Mouse (Mus musculus): Measurements from ENCODE around the gene Zfp74. TPM values are rescaled to one million over a fixed set of nuclear protein-coding genes. Genes with fewer than 3 reads are reported as not detected.

Zfp74 gene
- total RNA-seq, 1 experiment from 2014 or later = 10.9 TPM

DNA sequence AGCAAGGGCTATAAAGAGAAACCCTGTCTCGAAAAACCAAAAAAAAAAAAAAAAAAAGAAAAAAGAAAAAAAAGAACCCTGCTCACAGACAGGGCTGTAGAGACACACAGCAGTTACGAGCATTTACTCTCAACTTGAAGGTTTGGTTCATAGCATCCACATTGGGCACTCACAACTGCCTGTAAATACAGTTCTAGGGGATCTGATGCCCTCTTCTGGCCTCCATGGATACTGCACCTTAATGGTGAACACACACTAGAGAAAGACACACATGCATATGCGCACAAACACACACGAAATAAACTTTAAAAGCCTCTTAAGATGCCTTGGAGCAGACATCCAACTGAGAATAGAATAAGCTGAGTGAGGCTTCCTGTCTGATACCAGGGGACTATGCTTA, 55.5 kb downstream of the Zfp74 start:
- ATAC-seq (ENCODE audit: extremely low read depth, insufficient number of reproducible peaks, low FRiP score, poor library complexity, severe bottlenecking) = no peak

GRCm38 (mm10) chr7:29892756-29893155, 61.1 kb downstream of the Zfp74 start:
- no peak for ATAC-seq (ENCODE audit: extremely low read depth, insufficient number of reproducible peaks, low FRiP score, poor library complexity, severe bottlenecking)

DNA sequence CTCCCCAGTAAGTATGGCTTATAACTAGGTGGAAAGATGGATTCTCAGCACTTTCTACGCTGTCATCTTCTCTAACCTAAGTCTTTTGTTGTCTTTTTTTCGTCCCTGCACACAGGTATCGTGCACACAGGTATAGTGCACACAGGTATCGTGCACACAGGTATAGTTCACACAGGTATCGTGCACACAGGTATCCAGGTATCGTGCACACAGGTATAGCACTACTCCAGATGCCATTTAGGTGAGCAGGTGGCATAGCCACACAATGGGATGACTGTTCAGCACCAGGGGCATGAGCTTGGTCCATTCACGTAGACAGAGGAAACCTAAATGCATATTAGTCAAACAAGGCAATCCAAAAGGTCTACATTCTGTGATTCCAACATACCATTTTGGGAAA, 63.4 kb downstream of the Zfp74 start:
- no peak for ATAC-seq (ENCODE audit: extremely low read depth, insufficient number of reproducible peaks, low FRiP score, poor library complexity, severe bottlenecking)

DNA sequence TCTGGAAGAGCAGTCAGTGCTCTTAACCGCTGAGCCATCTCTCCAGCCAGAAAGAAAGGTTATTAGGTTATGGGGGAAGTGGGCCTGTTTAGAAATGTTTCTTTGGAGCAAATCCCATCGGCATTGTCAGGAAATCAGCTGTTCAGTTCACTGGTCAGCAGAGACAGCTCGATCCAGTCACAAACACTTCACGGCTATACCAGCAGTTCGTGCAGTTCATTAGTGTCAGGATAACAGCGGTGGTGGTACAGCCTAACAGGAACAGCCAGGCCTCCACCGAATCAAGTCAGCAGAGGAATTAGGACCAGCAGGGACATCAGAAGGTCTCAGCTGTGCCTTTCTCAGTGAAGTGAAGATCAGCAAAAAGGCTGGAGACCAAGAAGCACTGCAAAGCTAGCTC, 73.0 kb downstream of the Zfp74 start:
- ATAC-seq (ENCODE audit: extremely low read depth, insufficient number of reproducible peaks, low FRiP score, poor library complexity, severe bottlenecking) = no peak

Other genes starting within 250 kb of the Zfp74 start
- not detected in 2 replicates for gene Catsperg2, start 227.1 kb downstream of the Zfp74 start, total RNA-seq (2017)
- gene Zfp84, start 185.5 kb downstream of the Zfp74 start, total RNA-seq (2017) = 22.2 and 23.5 TPM in 2 replicates
- 0.12 and 0.58 TPM in 2 replicates for gene Zfp30, start 170.1 kb downstream of the Zfp74 start, total RNA-seq (2017)
- gene Zfp790, start 138.0 kb downstream of the Zfp74 start, total RNA-seq (2017) = 13.3 and 15.2 TPM in 2 replicates
- 10.4 and 10.7 TPM in 2 replicates for gene Zfp940, start 100.4 kb downstream of the Zfp74 start, total RNA-seq (2017)
- 7.8 and 10.4 TPM in 2 replicates for gene Zfp420, start 94.1 kb downstream of the Zfp74 start, total RNA-seq (2017)
- 9.0 and 10.8 TPM in 2 replicates for gene Zfp27, start 47.5 kb downstream of the Zfp74 start, total RNA-seq (2017)
- gene Zfp383, start 45.9 kb downstream of the Zfp74 start, total RNA-seq (2017) = 2.6 and 5.1 TPM in 2 replicates
- gene Zfp568, start 29.9 kb upstream of the Zfp74 start, total RNA-seq (2017) = 10.7 and 18.5 TPM in 2 replicates
- gene Zfp14, start 97.3 kb upstream of the Zfp74 start, total RNA-seq (2017) = 3.6 and 4.3 TPM in 2 replicates
- 9.6 and 12.9 TPM in 2 replicates for gene Zfp82, start 118.8 kb upstream of the Zfp74 start, total RNA-seq (2017)
- not detected in 2 replicates for gene Gm26920, start 136.3 kb upstream of the Zfp74 start, total RNA-seq (2017)
- 4.9 and 5.8 TPM in 2 replicates for gene Zfp566, start 136.4 kb upstream of the Zfp74 start, total RNA-seq (2017)
- 42.7 and 44.6 TPM in 2 replicates for gene Zfp260, start 140.7 kb upstream of the Zfp74 start, total RNA-seq (2017)
- 10.6 and 14.1 TPM in 2 replicates for gene Zfp382, start 167.9 kb upstream of the Zfp74 start, total RNA-seq (2017)
- gene Zfp146, start 215.7 kb upstream of the Zfp74 start, total RNA-seq (2017) = 44.2 and 46.8 TPM in 2 replicates
- not detected in 2 replicates for gene Cox7a1, start 230.1 kb upstream of the Zfp74 start, total RNA-seq (2017)
- gene Capns1, start 244.7 kb upstream of the Zfp74 start, total RNA-seq (2017) = 137 and 168 TPM in 2 replicates